Mouse (Mus musculus) olfactory bulb, adult 2 months (tissue): ENCODE measurements around the gene Hbp1. TPM values are rescaled to one million over a fixed set of nuclear protein-coding genes. Genes with fewer than 3 reads are reported as not detected.

Experiments used
- H3K27ac ChIP-seq: fragments of 200-500 bp; 2 replicates; pipeline ENCODE4 v1.5.1; 2012; ENCODE audit warnings: low read depth, low read length; ENCODE audit not compliant: insufficient read depth
- H3K4me1 ChIP-seq: fragments of 200-500 bp; 2 replicates; pipeline ENCODE4 v1.6.1; 2012; ENCODE audit warnings: low read length; ENCODE audit not compliant: control insufficient read depth, insufficient read depth
- H3K4me3 ChIP-seq: fragments of 200-500 bp; 2 replicates; pipeline ENCODE4 v1.5.1; 2012; ENCODE audit warnings: mild to moderate bottlenecking, low read depth, low read length, moderate library complexity; ENCODE audit not compliant: insufficient read depth
- CTCF ChIP-seq: fragments of 200-500 bp; IDR thresholded peaks from 2 replicates; pipeline ENCODE4 v1.5.1; 2012; ENCODE audit warnings: low read depth, mild to moderate bottlenecking, low read length, moderate library complexity; ENCODE audit not compliant: insufficient read depth
- POLR2A ChIP-seq: fragments of 200-500 bp; IDR thresholded peaks from 2 replicates; pipeline ENCODE4 v1.6.1; 2012; ENCODE audit warnings: mild to moderate bottlenecking, low read depth, low read length, moderate library complexity; ENCODE audit not compliant: insufficient read depth
- WGBS: fragments of 180-500 bp; shearing (Covaris S2); methylation state at CpG from one replicate; pipeline ENCODE4 v1.1.7; 2018; 5-methylcytosine and 5-hydroxymethylcytosine counted together
- polyA plus RNA-seq: library from polyadenylated mRNA; stranded (reverse); fragments of >200 nt; gene quantifications from 2 replicates; pipeline ENCODE4 v1.2.4, GENCODE M21; 2012; ENCODE audit warnings: low replicate concordance; ENCODE audit not compliant: missing spikeins, insufficient read depth, insufficient read length

Gene Hbp1
- polyA plus RNA-seq, 1 experiment: not detected

GRCm38 (mm10) chr12:31885084-31885483, 65.3 kb downstream of the Hbp1 start:
- Histone ChIP-seq H3K27ac (no peak overlapping the region), H3K4me1 (no peaks in the 10 kb centered on the region), H3K4me3 (no peak overlapping the region)
- 91% methylated on average over 4 of the region's 4 CpGs for WGBS
- TF ChIP-seq POLR2A (no peak), CTCF (no peak)

GRCm38 (mm10) chr12:31884365-31884764, 66.0 kb downstream of the Hbp1 start:
- WGBS: 74% methylated on average over 4 of the region's 4 CpGs
- H3K4me1 ChIP-seq: no peaks in the 10 kb centered on the region
- no peak overlapping the region for H3K4me3 ChIP-seq
- TF ChIP-seq POLR2A (no peak), CTCF (no peak)
- no peak overlapping the region for H3K27ac ChIP-seq

DNA sequence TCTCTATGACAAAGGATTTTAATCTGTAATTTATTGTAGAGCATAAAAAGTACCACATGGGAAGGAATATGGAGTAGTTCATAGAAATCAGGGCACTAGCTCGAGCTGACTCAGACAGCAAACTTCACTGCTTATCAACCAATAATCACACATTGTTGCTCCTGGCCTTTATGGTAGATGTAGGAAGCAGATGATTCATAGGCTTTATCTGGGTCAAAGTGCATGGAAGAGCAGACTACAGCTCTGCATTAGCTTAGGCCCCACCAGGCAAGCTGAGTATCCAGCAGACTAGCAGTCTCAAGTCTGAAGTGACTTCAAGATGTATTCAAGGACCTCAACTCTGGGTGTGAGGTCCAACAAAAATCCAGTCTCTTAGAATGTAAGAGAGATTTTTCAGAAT, 67.6 kb downstream of the Hbp1 start:
- no peaks in the 10 kb centered on the region for H3K4me1 ChIP-seq
- H3K4me3 ChIP-seq: no peak overlapping the region
- TF ChIP-seq CTCF (no peak), POLR2A (no peak)
- H3K27ac ChIP-seq: no peak overlapping the region
- WGBS: 74% methylated on average over 1 of the region's 1 CpGs

GRCm38 (mm10) chr12:31876775-31877174, 73.6 kb downstream of the Hbp1 start:
- Histone ChIP-seq H3K4me3 (no peak overlapping the region), H3K4me1 (peaks cover 3% of the 10 kb centered on the region), H3K27ac (peak overlapping the region; percentile 67)
- 48% methylated on average over 4 of the region's 4 CpGs for WGBS
- TF ChIP-seq CTCF: no peak
- no peak for TF ChIP-seq POLR2A

Other genes with a start within 250 kb of the Hbp1 start
- gene Gpr22, start 236.6 kb downstream of the Hbp1 start, polyA plus RNA-seq: not detected in 2 replicates
- not detected in 2 replicates for gene Prkar2b, start 110.8 kb upstream of the Hbp1 start, polyA plus RNA-seq